Mouse (Mus musculus): ENCODE data around the gene Chmp3. TPM values are rescaled to one million over a fixed set of nuclear protein-coding genes. Genes with fewer than 3 reads are reported as not detected.

The Chmp3 gene
- polyA plus RNA-seq, 1 experiment from 2014 or later = 60.4 TPM

GRCm38 (mm10) chr6:71613225-71613624 lies 69.6 kb downstream of the Chmp3 start:
- Histone ChIP-seq H3K27ac (replicated peaks) (no peak overlapping the region), H3K9me3 (no peaks in the 10 kb centered on the region), H3K4me2 (no peak overlapping the region), H3K4me1 (replicated peaks) (no peaks in the 10 kb centered on the region), H3K27me3 (no peaks in the 10 kb centered on the region), H3K36me3 (peaks cover 81% of the 10 kb centered on the region), H3K4me3 (no peak overlapping the region), H3K9ac (no peak overlapping the region)
- no peak for ATAC-seq (ENCODE audit: low read depth)

GRCm38 (mm10) chr6:71616959-71617358 lies 73.4 kb downstream of the Chmp3 start:
- WGBS = 86% methylated on average over 5 of the region's 5 CpGs
- H3K9ac ChIP-seq = no peak overlapping the region
- H3K27ac ChIP-seq (replicated peaks) = no peak overlapping the region
- no peaks in the 10 kb centered on the region for H3K9me3 ChIP-seq
- ATAC-seq (ENCODE audit: low read depth) = no peak
- H3K4me3 ChIP-seq = no peak overlapping the region
- no peak overlapping the region for H3K4me2 ChIP-seq
- peaks cover 80% of the 10 kb centered on the region for H3K36me3 ChIP-seq
- no peaks in the 10 kb centered on the region for H3K4me1 ChIP-seq (replicated peaks)
- no peaks in the 10 kb centered on the region for H3K27me3 ChIP-seq

GRCm38 (mm10) chr6:71621551-71621950 lies 78.0 kb downstream of the Chmp3 start:
- H3K27ac ChIP-seq (replicated peaks) = no peak overlapping the region
- 94% methylated on average over 5 of the region's 5 CpGs for WGBS
- no peak overlapping the region for H3K4me2 ChIP-seq
- H3K36me3 ChIP-seq = peaks cover 89% of the 10 kb centered on the region
- no peak for ATAC-seq (ENCODE audit: low read depth)
- no peaks in the 10 kb centered on the region for H3K9me3 ChIP-seq
- no peak overlapping the region for H3K9ac ChIP-seq
- no peak overlapping the region for H3K4me3 ChIP-seq
- no peaks in the 10 kb centered on the region for H3K27me3 ChIP-seq
- no peaks in the 10 kb centered on the region for H3K4me1 ChIP-seq (replicated peaks)

GRCm38 (mm10) chr6:71621981-71622380 lies 78.4 kb downstream of the Chmp3 start:
- Histone ChIP-seq H3K4me2 (no peak overlapping the region), H3K27me3 (no peaks in the 10 kb centered on the region), H3K4me1 (replicated peaks) (no peaks in the 10 kb centered on the region), H3K27ac (replicated peaks) (no peak overlapping the region), H3K36me3 (peaks cover 89% of the 10 kb centered on the region), H3K4me3 (no peak overlapping the region), H3K9me3 (no peaks in the 10 kb centered on the region), H3K9ac (no peak overlapping the region)
- ATAC-seq (ENCODE audit: low read depth) = no peak
- WGBS = 94% methylated on average over 5 of the region's 5 CpGs

- Histone ChIP-seq H3K4me2 (no peak overlapping the region), H3K4me1 (replicated peaks) (peaks cover 12% of the 10 kb centered on the region), H3K9ac (no peak overlapping the region), H3K9me3 (no peaks in the 10 kb centered on the region), H3K27me3 (no peaks in the 10 kb centered on the region), H3K4me3 (no peak overlapping the region), H3K27ac (replicated peaks) (no peak overlapping the region), H3K36me3 (peaks cover 81% of the 10 kb centered on the region)
- no peak for ATAC-seq (ENCODE audit: low read depth)
Measured at GRCm38 (mm10) chr6:71624723-71625122, 81.1 kb downstream of the Chmp3 start.

GRCm38 (mm10) chr6:71625984-71626383 lies 82.4 kb downstream of the Chmp3 start:
- no peaks in the 10 kb centered on the region for H3K9me3 ChIP-seq
- no peak overlapping the region for H3K27ac ChIP-seq (replicated peaks)
- no peak for ATAC-seq (ENCODE audit: low read depth)
- no peak overlapping the region for H3K4me3 ChIP-seq
- WGBS = 87% methylated on average over 2 of the region's 2 CpGs
- H3K27me3 ChIP-seq = no peaks in the 10 kb centered on the region
- H3K9ac ChIP-seq = no peak overlapping the region
- H3K4me2 ChIP-seq = no peak overlapping the region
- H3K4me1 ChIP-seq (replicated peaks) = peaks cover 24% of the 10 kb centered on the region
- H3K36me3 ChIP-seq = peaks cover 70% of the 10 kb centered on the region

- no peak overlapping the region for H3K4me2 ChIP-seq
- no peak for ATAC-seq (ENCODE audit: low read depth)
- no peak overlapping the region for H3K4me3 ChIP-seq
- H3K36me3 ChIP-seq = peaks cover 58% of the 10 kb centered on the region
- H3K9me3 ChIP-seq = no peaks in the 10 kb centered on the region
- H3K4me1 ChIP-seq (replicated peaks) = peaks cover 32% of the 10 kb centered on the region
- no peak overlapping the region for H3K27ac ChIP-seq (replicated peaks)
- H3K27me3 ChIP-seq = no peaks in the 10 kb centered on the region
- H3K9ac ChIP-seq = no peak overlapping the region
Measured at GRCm38 (mm10) chr6:71627325-71627724, 83.7 kb downstream of the Chmp3 start.

- peaks cover 32% of the 10 kb centered on the region for H3K4me1 ChIP-seq (replicated peaks)
- 7% methylated on average over 2 of the region's 2 CpGs for WGBS
- peak overlapping the region; percentile 85 for H3K4me2 ChIP-seq
- ATAC-seq (ENCODE audit: low read depth) = no peak
- H3K27me3 ChIP-seq = no peaks in the 10 kb centered on the region
- peaks cover 23% of the 10 kb centered on the region for H3K36me3 ChIP-seq
- peak overlapping the region; percentile 87 for H3K9ac ChIP-seq
- peak overlapping the region; percentile 90 for H3K4me3 ChIP-seq
- no peaks in the 10 kb centered on the region for H3K9me3 ChIP-seq
- no peak overlapping the region for H3K27ac ChIP-seq (replicated peaks)
Measured at GRCm38 (mm10) chr6:71631196-71631595, 87.6 kb downstream of the Chmp3 start.

- peak overlapping the region; percentile 100 for H3K27ac ChIP-seq (replicated peaks)
- 0 out of 2 replicates have a peak, but pooled peaks cover 4% of the 10 kb centered on the region for H3K27me3 ChIP-seq
- no peaks in the 10 kb centered on the region for H3K9me3 ChIP-seq
- H3K36me3 ChIP-seq = peaks cover 17% of the 10 kb centered on the region
- peak overlapping the region; percentile 85 for H3K4me2 ChIP-seq
- 1% methylated on average over 42 of the region's 42 CpGs for WGBS
- H3K4me3 ChIP-seq = peak overlapping the region; percentile 90
- ATAC-seq (ENCODE audit: low read depth) = peak; percentile 2; the same call in 1 of the 2 replicates
- peak overlapping the region; percentile 87 for H3K9ac ChIP-seq
- H3K4me1 ChIP-seq (replicated peaks) = peaks cover 32% of the 10 kb centered on the region
Measured at GRCm38 (mm10) chr6:71631706-71632461, 88.3 kb downstream of the Chmp3 start.

Other genes with a start within 250 kb of the Chmp3 start
- gene Smyd1, start 221.6 kb upstream of the Chmp3 start, polyA plus RNA-seq (2015; fragmentation: Nextera tagmentation; extraction: Ambion mirVana) = 1.2 and 1.7 TPM in 2 replicates
- gene Cd8b1, start 221.0 kb upstream of the Chmp3 start, polyA plus RNA-seq (2015; fragmentation: Nextera tagmentation; extraction: Ambion mirVana) = not detected in 2 replicates
- not detected in 2 replicates for gene Cd8a, start 170.4 kb upstream of the Chmp3 start, polyA plus RNA-seq (2015; fragmentation: Nextera tagmentation; extraction: Ambion mirVana)
- 9.4 and 10.9 TPM in 2 replicates for gene Rmnd5a, start 103.2 kb upstream of the Chmp3 start, polyA plus RNA-seq (2015; fragmentation: Nextera tagmentation; extraction: Ambion mirVana)
- 24.3 and 26.7 TPM in 2 replicates for gene Rnf103, start 49.9 kb upstream of the Chmp3 start, polyA plus RNA-seq (2015; fragmentation: Nextera tagmentation; extraction: Ambion mirVana)
- gene Kdm3a, start 89.2 kb downstream of the Chmp3 start, polyA plus RNA-seq (2015; fragmentation: Nextera tagmentation; extraction: Ambion mirVana) = 49.6 and 51.7 TPM in 2 replicates
- gene Reep1, start 163.8 kb downstream of the Chmp3 start, polyA plus RNA-seq (2015; fragmentation: Nextera tagmentation; extraction: Ambion mirVana) = 248 and 260 TPM in 2 replicates